Comparison of ENCODE assay signal across 9 mouse cellular contexts in genomic region chr2:146221076-146221928, GRCm38 (mm10). TPM values are rescaled to one million over a fixed set of nuclear protein-coding genes. Genes with fewer than 3 reads are reported as not detected.
A peak's percentile ranks its signal among the peaks of the same experiment; 100 is the strongest.
DNase-seq lines count a peak whose midpoint lies in the region; ATAC-seq and TF ChIP-seq lines count a peak whose summit lies in the region.
"Had no signal": no experiment of that assay in that cellular context is flagged by ENCODE, and none has a peak within 500 bp of the region (broad histone marks: within the 10 kb centered on the region; RNA-seq: fewer than 3 reads in every experiment).

Insm1 (plus strand) TSS chr2:146221921.

- peaks cover 97% of the 10 kb centered on the region for H3K27me3 ChIP-seq in hindbrain, embryonic 10.5 days (ENCODE audit: insufficient read depth, poor library complexity, severe bottlenecking)
- peaks cover 74% of the 10 kb centered on the region for H3K27me3 ChIP-seq in small intestine, adult 2 months (ENCODE audit: control insufficient read depth, insufficient read depth, low read length)

- DNase-seq in gastrocnemius, adult 2 months: peak; percentile 47
- DNase-seq in gastrocnemius, adult 18-20 months (ENCODE audit: low spot score): no peak
- DNase-seq in embryo, embryonic 11 days: peak; percentile 88
- DNase-seq in hindbrain, embryonic 10.5 days (ENCODE audit: low spot score): peak; percentile 85
- DNase-seq in layer of hippocampus, postnatal 36 days: peak; percentile 28 to 44
- peak; percentile 24 for DNase-seq in lung, postnatal 36 days

- H3K36me3 ChIP-seq in hindbrain, embryonic 10.5 days: no peaks in the 10 kb centered on the region
- no peaks in the 10 kb centered on the region for H3K36me3 ChIP-seq in small intestine, adult 2 months (ENCODE audit: control insufficient read depth, insufficient read depth, low read length)

- peak; percentile 15 for ATAC-seq in activated CD4-positive, CD25-positive, alpha-beta regulatory T cell, adult 4 months

- H3K27ac ChIP-seq in gastrocnemius, adult 2 months: no peak within 1 kb of the TSS
- H3K27ac ChIP-seq in hindbrain, embryonic 10.5 days: peak within 1 kb of the TSS; percentile 93
- no peak within 1 kb of the TSS for H3K27ac ChIP-seq in small intestine, adult 2 months (ENCODE audit: insufficient read depth, low read depth, low read length)

- peaks cover 82% of the 10 kb centered on the region for H3K4me1 ChIP-seq in hindbrain, embryonic 10.5 days (replicated peaks)
- peaks cover 15% of the 10 kb centered on the region for H3K4me1 ChIP-seq in small intestine, adult 2 months (ENCODE audit: control insufficient read depth, insufficient read depth, insufficient read length, low read length)

- intact Hi-C loops in gastrocnemius, adult 2 months (cut with DNase I): no loop called here

- no peak for TF ChIP-seq CTCF in gastrocnemius, adult 2 months (IDR thresholded peaks at IDR 0.05)
- TF ChIP-seq CTCF in small intestine, adult 2 months (IDR thresholded peaks at IDR 0.05; ENCODE audit: extremely low read depth, insufficient read length, insufficient replicate concordance, low read depth, low read length): no peak

- TF ChIP-seq POLR2A in small intestine, adult 2 months (IDR thresholded peaks at IDR 0.05; ENCODE audit: low read depth, low read length): no peak

- peak within 1 kb of the TSS; percentile 73 for H3K4me3 ChIP-seq in gastrocnemius, adult 2 months
- H3K4me3 ChIP-seq in hindbrain, embryonic 10.5 days: peak within 1 kb of the TSS; percentile 70
- H3K4me3 ChIP-seq in small intestine, adult 2 months (ENCODE audit: low read depth, low read length): peak within 1 kb of the TSS; percentile 60

- H3K9me3 ChIP-seq in hindbrain, embryonic 10.5 days: no peaks in the 10 kb centered on the region

- WGBS in hindbrain, embryonic 10.5 days: under 1% methylated on average over 84 of the region's 86 CpGs
- 2% methylated on average over 85 of the region's 86 CpGs for WGBS in small intestine, adult 2 months

RNA-seq across cellular contexts. Expression of gene Insm1, which starts in this region (rescaled TPM):
- not detected for total RNA-seq in gastrocnemius, adult 2 months (2021)
- total RNA-seq in gastrocnemius, adult 18-20 months (2021): not detected
- polyA plus RNA-seq in activated CD4-positive, CD25-positive, alpha-beta regulatory T cell, adult 4 months (2017; shearing (Covaris generic)): not detected
- polyA plus RNA-seq in hindbrain, embryonic 10.5 days (2016; fragmentation: Nextera tagmentation; extraction: Ambion mirVana): 4.9 and 7.3 TPM in 2 replicates
- total RNA-seq in layer of hippocampus, postnatal 36 days (2021): 1 to 10 TPM; 7.1 to 7.7 TPM
- polyA plus RNA-seq in small intestine, adult 2 months (2012; rRNA removed): 3.1 and 5.9 TPM in 2 replicates
- polyA plus RNA-seq: C2C12 had no signal

Comparison
In these comparisons a context has a peak if more than half of its experiments do, and no peak if none do; other contexts are left out.
1. RNA of gene Insm1 (total RNA-seq): 7.1 to 7.7 TPM in layer of hippocampus, postnatal 36 days; not detected in gastrocnemius, adult 2 months and not detected in gastrocnemius, adult 18-20 months; every median in the first group is over 4 times any median in the second.
2. Peak in DNase-seq and H3K4me3 ChIP-seq in gastrocnemius, adult 2 months; RNA of the gene not detected or under 1 TPM.
3. Peak in ATAC-seq in activated CD4-positive, CD25-positive, alpha-beta regulatory T cell, adult 4 months; RNA of the gene not detected or under 1 TPM.
4. Peak in every context shown above with its lines, with median percentiles within 50 percentile points of each other: H3K4me3 ChIP-seq.